Mouse (Mus musculus) midbrain, embryonic 14.5 days (tissue): ENCODE data around the gene Antxr1. TPM values are rescaled to one million over a fixed set of nuclear protein-coding genes. Genes with fewer than 3 reads are reported as not detected.

Experiments used
- ATAC-seq: fragments of 200-750 bp; cut with Nextera tagmentation; 2 replicates; pipeline ENCODE4 v1.8.0; 2017; ENCODE audit warnings: moderate number of reproducible peaks, moderate library complexity; ENCODE audit not compliant: low FRiP score, low TSS enrichment
- DNase-seq: peaks from one replicate; pipeline ENCODE4 v3.0.0-alpha.2; 2015
- H3K27ac ChIP-seq: fragments of 300-500 bp; sonication (generic); replicated peaks from 2 replicates; pipeline ENCODE4 v1.5.1; 2014; ENCODE audit warnings: mild to moderate bottlenecking, low read depth, low read length, moderate library complexity
- H3K27me3 ChIP-seq: fragments of 300-500 bp; sonication (generic); 2 replicates; pipeline ENCODE4 v1.6.1; 2014; ENCODE audit warnings: low read length, control low read depth, mixed read lengths; ENCODE audit not compliant: control insufficient read depth, insufficient read depth
- H3K36me3 ChIP-seq: fragments of 300-500 bp; sonication (generic); 2 replicates; pipeline ENCODE4 v1.6.1; 2014; ENCODE audit warnings: low read length, control low read depth; ENCODE audit not compliant: control insufficient read depth, insufficient read depth
- H3K4me1 ChIP-seq: fragments of 300-500 bp; sonication (generic); 2 replicates; pipeline ENCODE4 v1.6.1; 2014; ENCODE audit warnings: mild to moderate bottlenecking, antibody characterized with exemption, low read length, control low read depth; ENCODE audit not compliant: control insufficient read depth, insufficient read depth
- H3K4me2 ChIP-seq: fragments of 300-500 bp; sonication (generic); 2 replicates; pipeline ENCODE4 v1.6.1; 2014; ENCODE audit warnings: mild to moderate bottlenecking, low read length, moderate library complexity
- H3K4me3 ChIP-seq: fragments of 300-500 bp; sonication (generic); replicated peaks from 2 replicates; pipeline ENCODE4 v1.5.1; 2014; ENCODE audit warnings: low read depth, low read length
- H3K9ac ChIP-seq: fragments of 300-500 bp; sonication (generic); replicated peaks from 2 replicates; pipeline ENCODE4 v1.6.1; 2014; ENCODE audit warnings: mild to moderate bottlenecking, low read length, moderate library complexity
- H3K9me3 ChIP-seq: fragments of 300-500 bp; sonication (generic); 2 replicates; pipeline ENCODE4 v1.6.1; 2016; ENCODE audit warnings: low read length, control low read depth, mixed read lengths; ENCODE audit not compliant: control insufficient read depth
- WGBS: fragments of 180-500 bp; shearing (Covaris S2); extraction: QIAGEN DNeasy Blood & Tissue Kit; methylation state at CpG from one replicate; pipeline ENCODE4 v1.1.7; 2014; 5-methylcytosine and 5-hydroxymethylcytosine counted together
- polyA plus RNA-seq: library from polyadenylated mRNA; unstranded; fragments of >200 nt; fragmentation: Nextera tagmentation; extraction: Ambion mirVana; gene quantifications from 2 replicates; pipeline ENCODE4 v1.2.1, GENCODE M21; 2014

Gene Antxr1
- polyA plus RNA-seq, 1 experiment from 2014 or later = 3.6 TPM

- Histone ChIP-seq H3K4me2 (no peak overlapping the region), H3K9me3 (peaks cover 6% of the 10 kb centered on the region; the same call in 1 of the 2 replicates), H3K27me3 (no peaks in the 10 kb centered on the region), H3K4me3 (no peak overlapping the region), H3K27ac (no peak overlapping the region), H3K9ac (no peak overlapping the region), H3K4me1 (no peaks in the 10 kb centered on the region), H3K36me3 (no peaks in the 10 kb centered on the region)
- WGBS = 84% methylated on average over 1 of the region's 1 CpGs
- DNase-seq (no peak), ATAC-seq (no peak)
Observed at GRCm38 (mm10) chr6:87225286-87225685, 110.3 kb downstream of the Antxr1 start.

- Histone ChIP-seq H3K36me3 (no peaks in the 10 kb centered on the region), H3K27ac (no peak overlapping the region), H3K9ac (no peak overlapping the region), H3K4me3 (no peak overlapping the region), H3K9me3 (no peaks in the 10 kb centered on the region), H3K27me3 (no peaks in the 10 kb centered on the region), H3K4me1 (no peaks in the 10 kb centered on the region), H3K4me2 (no peak overlapping the region)
- DNase-seq = no peak
- ATAC-seq = no peak
- WGBS = 79% methylated on average over 10 of the region's 10 CpGs
Observed at GRCm38 (mm10) chr6:87222854-87223631, 112.6 kb downstream of the Antxr1 start.

GRCm38 (mm10) chr6:87219061-87219992 is 116.3 kb downstream of the Antxr1 start:
- DNase-seq (no peak), ATAC-seq (no peak)
- Histone ChIP-seq H3K4me1 (no peaks in the 10 kb centered on the region), H3K27me3 (no peaks in the 10 kb centered on the region), H3K27ac (no peak overlapping the region), H3K36me3 (no peaks in the 10 kb centered on the region), H3K9me3 (no peaks in the 10 kb centered on the region), H3K4me3 (no peak overlapping the region), H3K9ac (no peak overlapping the region), H3K4me2 (no peak overlapping the region)
- WGBS = 86% methylated on average over 13 of the region's 13 CpGs

- H3K27me3 ChIP-seq = no peaks in the 10 kb centered on the region
- H3K9me3 ChIP-seq = no peaks in the 10 kb centered on the region
- H3K4me2 ChIP-seq = no peak overlapping the region
- H3K27ac ChIP-seq = no peak overlapping the region
- no peaks in the 10 kb centered on the region for H3K36me3 ChIP-seq
- DNase-seq (no peak), ATAC-seq (no peak)
- H3K9ac ChIP-seq = no peak overlapping the region
- H3K4me1 ChIP-seq = no peaks in the 10 kb centered on the region
- 86% methylated on average over 2 of the region's 2 CpGs for WGBS
- no peak overlapping the region for H3K4me3 ChIP-seq
Observed at GRCm38 (mm10) chr6:87216114-87216591, 119.5 kb downstream of the Antxr1 start.

- 88% methylated on average over 7 of the region's 7 CpGs for WGBS
- no peaks in the 10 kb centered on the region for H3K27me3 ChIP-seq
- H3K9ac ChIP-seq = no peak overlapping the region
- H3K27ac ChIP-seq = no peak overlapping the region
- no peaks in the 10 kb centered on the region for H3K36me3 ChIP-seq
- no peaks in the 10 kb centered on the region for H3K4me1 ChIP-seq
- H3K9me3 ChIP-seq = no peaks in the 10 kb centered on the region
- no peak overlapping the region for H3K4me3 ChIP-seq
- H3K4me2 ChIP-seq = no peak overlapping the region
- no peak for DNase-seq
- ATAC-seq = no peak
Observed at GRCm38 (mm10) chr6:87213262-87213661, 122.4 kb downstream of the Antxr1 start.

GRCm38 (mm10) chr6:87211551-87211950 is 124.1 kb downstream of the Antxr1 start:
- WGBS = 90% methylated on average over 3 of the region's 3 CpGs
- Histone ChIP-seq H3K36me3 (no peaks in the 10 kb centered on the region), H3K4me3 (no peak overlapping the region), H3K27ac (no peak overlapping the region), H3K27me3 (no peaks in the 10 kb centered on the region), H3K4me1 (no peaks in the 10 kb centered on the region), H3K9me3 (no peaks in the 10 kb centered on the region), H3K9ac (no peak overlapping the region), H3K4me2 (no peak overlapping the region)
- ATAC-seq (no peak), DNase-seq (no peak)

DNA sequence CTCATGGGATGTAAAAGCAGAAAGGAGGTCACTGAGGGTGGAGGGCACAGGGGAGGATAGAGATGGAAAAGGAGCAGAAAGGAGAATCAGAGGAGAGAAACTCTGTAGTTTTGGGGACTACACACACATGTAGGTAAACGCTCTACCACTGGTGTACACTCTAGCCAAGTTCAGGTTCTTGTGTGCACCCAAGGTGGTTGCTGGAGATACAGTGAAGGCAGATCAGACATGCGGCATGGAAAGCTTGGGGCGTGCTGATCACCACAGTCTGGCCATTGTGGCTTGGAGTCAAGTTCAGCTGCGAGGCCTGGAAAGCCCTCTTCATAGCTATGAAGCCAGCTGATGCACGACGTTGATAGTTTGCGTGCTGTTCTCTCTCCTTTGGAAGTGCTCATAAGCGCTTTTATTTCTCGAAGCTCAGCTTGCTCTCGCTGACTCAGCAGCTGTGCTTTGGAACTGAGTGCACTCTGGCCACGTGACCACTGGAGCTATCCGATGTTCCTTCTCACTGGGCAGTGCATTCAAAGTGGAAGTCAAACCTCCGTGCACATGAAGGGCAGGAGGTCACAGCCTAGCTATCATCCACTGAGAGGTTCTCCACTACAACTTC is 128.1 kb downstream of the Antxr1 start:
- H3K27ac ChIP-seq = no peak overlapping the region
- no peak for ATAC-seq

DNA sequence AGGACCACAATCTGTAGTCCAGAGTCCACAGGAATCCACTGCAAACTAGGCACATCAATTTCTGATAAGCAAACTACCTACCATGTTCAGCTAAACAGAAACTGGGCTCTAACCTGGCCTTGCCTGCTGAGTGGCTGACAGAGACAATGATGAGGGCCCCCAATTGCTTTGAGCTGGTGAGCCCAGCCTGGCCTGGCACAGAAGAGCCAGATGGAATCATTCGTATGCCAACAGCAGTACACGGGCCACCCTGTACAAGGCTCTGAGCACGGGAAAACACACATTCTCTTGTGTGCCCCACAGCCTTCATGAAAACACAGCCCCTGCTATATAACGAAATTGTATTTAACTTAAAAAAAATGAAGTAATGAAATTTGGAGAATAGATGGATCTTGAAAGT is 128.8 kb downstream of the Antxr1 start:
- Histone ChIP-seq H3K4me1 (no peaks in the 10 kb centered on the region; the same call in 1 of the 2 replicates), H3K27me3 (no peaks in the 10 kb centered on the region), H3K9ac (no peak overlapping the region), H3K27ac (no peak overlapping the region), H3K36me3 (no peaks in the 10 kb centered on the region), H3K4me2 (no peak overlapping the region), H3K9me3 (no peaks in the 10 kb centered on the region), H3K4me3 (no peak overlapping the region)
- ATAC-seq (no peak), DNase-seq (no peak)
- 91% methylated on average over 4 of the region's 4 CpGs for WGBS

More for the DNA sequence above, 128.1 kb downstream of the Antxr1 start:
- H3K27me3 ChIP-seq = no peaks in the 10 kb centered on the region
- H3K4me3 ChIP-seq = no peak overlapping the region
- no peaks in the 10 kb centered on the region for H3K36me3 ChIP-seq
- no peak overlapping the region for H3K4me2 ChIP-seq
- H3K4me1 ChIP-seq = no peaks in the 10 kb centered on the region; the same call in 1 of the 2 replicates
- peak; percentile 45 for DNase-seq
- H3K9me3 ChIP-seq = no peaks in the 10 kb centered on the region
- H3K9ac ChIP-seq = no peak overlapping the region
- WGBS = 74% methylated on average over 13 of the region's 13 CpGs
